Comparison of ENCODE assay signal across 14 mouse cellular contexts in genomic region chr8:87046590-87046989, GRCm38 (mm10).
"Had no signal": no experiment of that assay in that cellular context is flagged by ENCODE, and none has a peak within 500 bp of the region (broad histone marks: within the 10 kb centered on the region; RNA-seq: fewer than 3 reads in every experiment).

No protein-coding gene starts in this region.

- H3K27ac ChIP-seq: liver, embryonic 13.5 days; stomach, postnatal 0 days had no signal

- H3K36me3 ChIP-seq: liver, embryonic 13.5 days had no signal

- H3K9ac ChIP-seq: liver, embryonic 13.5 days had no signal

- H3K9me3 ChIP-seq: liver, embryonic 13.5 days had no signal

- H3K4me2 ChIP-seq: liver, embryonic 13.5 days; midbrain, embryonic 11.5 days had no signal

- H3K4me3 ChIP-seq: liver, embryonic 13.5 days had no signal

- H3K27me3 ChIP-seq: liver, embryonic 13.5 days had no signal

- DNase-seq: kidney, adult 9 months; kidney, postnatal 14 days; kidney, postnatal 4 days; liver, embryonic 13.5 days; lung, adult 2 months; lung, postnatal 14 days; lung, postnatal 4 days; midbrain, embryonic 14.5 days; right cerebral cortex, adult 18-20 months; right cerebral cortex, postnatal 14 days; right cerebral cortex, postnatal 4 days; thymus, adult 2 months had no signal

- H3K4me1 ChIP-seq: liver, embryonic 13.5 days had no signal
